Mouse (Mus musculus) embryonic facial prominence, embryonic 10.5 days (tissue): ENCODE data around the gene Glrp1. TPM values are rescaled to one million over a fixed set of nuclear protein-coding genes. Genes with fewer than 3 reads are reported as not detected.

Experiments
- DNase-seq: peaks from one replicate; pipeline ENCODE4 v3.0.0-alpha.2; 2017; ENCODE audit warnings: low spot score
- H3K27ac ChIP-seq: fragments of 300-500 bp; sonication (generic); replicated peaks from 2 replicates; pipeline ENCODE4 v1.5.1; 2016; ENCODE audit warnings: mild to moderate bottlenecking
- H3K27me3 ChIP-seq: fragments of 300-500 bp; sonication (generic); replicated peaks from 2 replicates; pipeline ENCODE4 v1.6.1; 2016; ENCODE audit warnings: low read depth, mild to moderate bottlenecking; ENCODE audit not compliant: poor library complexity, severe bottlenecking
- H3K36me3 ChIP-seq: fragments of 300-500 bp; sonication (generic); replicated peaks from 2 replicates; pipeline ENCODE4 v1.6.1; 2016; ENCODE audit warnings: mild to moderate bottlenecking, moderate library complexity
- H3K4me1 ChIP-seq: fragments of 300-500 bp; sonication (generic); 2 replicates; pipeline ENCODE4 v1.6.1; 2016
- H3K4me3 ChIP-seq: fragments of 300-500 bp; sonication (generic); 2 replicates; pipeline ENCODE4 v1.5.1; 2016; ENCODE audit warnings: mild to moderate bottlenecking, moderate library complexity
- H3K9me3 ChIP-seq: fragments of 300-500 bp; sonication (generic); 2 replicates; pipeline ENCODE4 v1.6.1; 2016; ENCODE audit warnings: mild to moderate bottlenecking
- WGBS: fragments of 180-500 bp; shearing (Covaris S2); methylation state at CpG from one replicate; pipeline ENCODE4 v1.1.7; 2016; 5-methylcytosine and 5-hydroxymethylcytosine counted together
- polyA plus RNA-seq: library from polyadenylated mRNA; unstranded; fragments of >200 nt; fragmentation: Nextera tagmentation; extraction: Ambion mirVana; gene quantifications from 2 replicates; pipeline ENCODE4 v1.2.1, GENCODE M21; 2016

The Glrp1 gene
- polyA plus RNA-seq: 0.12 TPM in 1 of 2 replicates, not detected in the other

DNA sequence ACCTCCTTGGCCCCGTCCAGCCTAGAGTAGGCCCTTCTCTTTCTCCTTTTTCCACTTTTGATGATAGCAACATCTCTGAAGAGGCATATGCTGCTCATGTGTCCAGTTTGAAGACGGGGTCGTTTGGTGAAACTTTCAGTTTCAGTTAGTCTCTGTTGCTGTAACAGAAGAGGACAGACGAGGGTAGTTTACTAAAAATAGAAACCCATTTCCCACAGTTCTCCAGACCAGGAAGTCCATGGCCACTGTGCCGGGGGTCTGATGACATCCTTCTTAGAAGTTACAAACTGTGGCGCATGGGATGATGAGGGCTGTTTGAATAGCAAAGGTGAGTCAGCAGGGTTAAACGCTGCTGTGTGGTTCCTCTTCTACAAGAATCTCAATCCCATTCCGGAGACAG is at the start of gene Glrp1:
Gene Glrp1 (minus strand): TSS at position 278 of the 400 bp plus-strand sequence.
- H3K4me1 ChIP-seq: peaks cover 17% of the 10 kb centered on the region
- 77% methylated on average over 8 of the region's 8 CpGs for WGBS
- H3K27ac ChIP-seq: no peak within 1 kb of the TSS
- DNase-seq: no peak
- H3K4me3 ChIP-seq: no peak within 1 kb of the TSS
- H3K36me3 ChIP-seq: no peaks in the 10 kb centered on the region
- no peaks in the 10 kb centered on the region for H3K9me3 ChIP-seq
- no peaks in the 10 kb centered on the region for H3K27me3 ChIP-seq

DNA sequence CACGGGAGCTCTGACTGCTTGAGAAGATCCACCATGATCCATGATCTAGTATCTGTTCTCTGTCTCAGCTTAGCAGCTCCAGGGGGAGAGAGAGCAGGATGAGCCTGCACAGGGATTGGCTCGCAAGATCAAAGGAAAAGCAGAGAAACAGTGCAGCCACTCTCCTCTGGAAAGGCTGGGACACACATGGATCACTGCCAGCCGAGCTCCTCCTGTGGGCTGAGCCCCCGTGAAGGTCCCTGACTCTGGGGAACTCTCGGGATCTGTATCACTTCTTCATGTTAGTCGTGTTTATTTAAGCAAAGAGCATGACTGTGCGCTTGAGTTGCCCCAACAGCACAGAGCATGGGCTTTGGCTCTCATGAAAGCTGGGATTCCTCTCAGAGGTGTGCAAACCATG is 49.4 kb upstream of the Glrp1 start:
- Histone ChIP-seq H3K36me3 (no peaks in the 10 kb centered on the region), H3K4me3 (no peak overlapping the region), H3K9me3 (no peaks in the 10 kb centered on the region), H3K4me1 (peaks cover 7% of the 10 kb centered on the region), H3K27ac (no peak overlapping the region), H3K27me3 (no peaks in the 10 kb centered on the region)
- WGBS: 23% methylated on average over 7 of the region's 7 CpGs
- DNase-seq: peak; percentile 26

DNA sequence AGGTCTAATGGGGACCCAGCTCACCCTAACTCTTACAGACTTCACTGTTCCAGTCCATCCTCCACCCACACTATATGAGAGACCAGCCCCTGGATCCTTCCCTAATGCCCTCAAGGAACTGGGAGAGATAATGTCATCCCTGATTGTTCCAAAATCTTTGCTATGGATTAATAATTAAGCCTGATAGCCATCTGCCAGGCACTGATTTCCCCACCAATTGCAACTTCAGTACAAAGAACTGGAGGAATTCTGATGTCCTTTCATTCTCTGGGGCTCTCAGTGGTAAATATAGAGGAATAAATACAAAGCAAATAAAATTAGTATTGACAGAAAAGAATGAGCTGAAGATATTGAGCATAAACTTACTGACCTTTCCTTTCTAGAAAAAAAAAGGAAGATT is 48.9 kb upstream of the Glrp1 start:
- Histone ChIP-seq H3K4me3 (no peak overlapping the region), H3K36me3 (no peaks in the 10 kb centered on the region), H3K9me3 (no peaks in the 10 kb centered on the region), H3K4me1 (peaks cover 7% of the 10 kb centered on the region), H3K27me3 (no peaks in the 10 kb centered on the region), H3K27ac (no peak overlapping the region)
- no peak for DNase-seq

DNA sequence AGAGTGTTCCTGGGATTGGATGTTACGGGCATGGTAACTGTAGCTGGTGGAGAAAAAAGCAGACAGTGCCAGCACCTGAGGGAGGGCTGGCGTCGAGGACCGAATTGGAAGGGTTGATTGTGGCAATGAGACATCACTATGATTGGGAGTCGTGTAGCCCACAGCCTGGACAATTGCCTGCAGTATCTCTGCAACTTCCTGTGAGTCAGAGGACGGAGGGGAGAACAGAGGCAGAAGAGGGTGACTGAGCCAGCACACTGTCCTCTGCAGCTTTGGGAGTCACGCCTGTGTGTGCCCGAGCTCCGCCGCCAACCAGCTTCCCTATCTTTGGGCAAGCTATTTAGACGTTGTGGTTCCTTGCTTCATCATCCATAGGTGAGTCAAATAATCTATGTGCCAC is 46.5 kb upstream of the Glrp1 start:
- Histone ChIP-seq H3K27ac (no peak overlapping the region), H3K9me3 (no peaks in the 10 kb centered on the region), H3K36me3 (no peaks in the 10 kb centered on the region), H3K4me3 (no peak overlapping the region), H3K27me3 (no peaks in the 10 kb centered on the region), H3K4me1 (peaks cover 15% of the 10 kb centered on the region)
- 89% methylated on average over 11 of the region's 11 CpGs for WGBS
- no peak for DNase-seq

DNA sequence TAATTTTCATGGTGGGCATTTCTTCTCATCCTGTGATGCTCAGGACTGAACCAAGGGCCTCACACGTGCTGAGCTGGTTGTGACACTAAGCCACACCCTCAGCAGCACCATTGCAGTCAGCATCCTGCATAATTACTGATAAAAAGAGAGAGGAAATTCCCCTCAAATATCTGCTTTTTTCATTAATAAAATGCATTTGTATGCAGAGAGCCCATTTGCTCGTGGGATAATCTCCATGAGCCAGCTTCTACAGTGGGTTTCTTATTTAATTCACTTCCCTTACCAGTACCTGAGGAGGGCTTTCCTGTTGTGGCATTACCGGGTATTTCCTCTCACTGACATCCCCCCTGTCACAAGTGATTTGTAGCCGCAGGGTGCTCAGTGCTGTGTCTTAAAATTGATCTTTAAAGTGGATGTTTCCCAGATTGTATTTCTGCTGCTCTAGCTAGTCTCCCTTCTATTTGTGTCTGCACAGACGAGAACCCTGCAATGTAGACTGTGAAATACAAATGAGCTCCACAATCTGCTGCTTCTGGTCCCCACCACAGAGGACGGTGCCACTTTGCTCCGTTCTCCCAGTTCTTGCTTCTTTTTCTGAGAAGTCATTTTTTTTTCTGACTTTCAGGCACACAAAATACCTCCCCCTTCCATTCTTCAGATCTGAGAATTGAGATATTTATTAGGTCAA is 43.8 kb upstream of the Glrp1 start:
- Histone ChIP-seq H3K4me3 (no peak overlapping the region), H3K27ac (no peak overlapping the region), H3K27me3 (no peaks in the 10 kb centered on the region), H3K4me1 (peaks cover 8% of the 10 kb centered on the region; the same call in 1 of the 2 replicates), H3K9me3 (no peaks in the 10 kb centered on the region), H3K36me3 (no peaks in the 10 kb centered on the region)
- 49% methylated on average over 7 of the region's 7 CpGs for WGBS
- no peak for DNase-seq

DNA sequence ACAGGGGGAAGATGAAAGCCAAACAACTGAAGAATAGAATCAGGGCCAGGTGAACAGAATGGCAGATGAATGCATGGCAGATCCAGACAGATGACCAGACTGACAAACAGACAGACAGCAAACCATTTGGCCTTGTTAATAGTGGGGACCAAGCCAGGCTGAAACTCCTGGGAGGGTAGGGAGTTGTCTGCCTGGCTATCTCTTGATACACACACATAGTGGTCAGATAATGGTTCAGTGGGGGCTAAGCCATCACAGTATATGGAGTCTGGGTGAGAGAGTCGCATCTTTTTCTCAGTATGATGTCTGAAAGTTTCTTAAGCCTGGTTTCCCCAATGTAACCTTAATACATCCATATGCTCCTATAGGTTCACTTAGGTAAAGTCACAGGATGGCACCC is 39.4 kb upstream of the Glrp1 start:
- Histone ChIP-seq H3K27ac (no peak overlapping the region), H3K36me3 (no peaks in the 10 kb centered on the region), H3K27me3 (no peaks in the 10 kb centered on the region), H3K9me3 (no peaks in the 10 kb centered on the region), H3K4me3 (no peak overlapping the region), H3K4me1 (peaks cover 8% of the 10 kb centered on the region; the same call in 1 of the 2 replicates)
- 89% methylated on average over 1 of the region's 1 CpGs for WGBS
- no peak for DNase-seq

DNA sequence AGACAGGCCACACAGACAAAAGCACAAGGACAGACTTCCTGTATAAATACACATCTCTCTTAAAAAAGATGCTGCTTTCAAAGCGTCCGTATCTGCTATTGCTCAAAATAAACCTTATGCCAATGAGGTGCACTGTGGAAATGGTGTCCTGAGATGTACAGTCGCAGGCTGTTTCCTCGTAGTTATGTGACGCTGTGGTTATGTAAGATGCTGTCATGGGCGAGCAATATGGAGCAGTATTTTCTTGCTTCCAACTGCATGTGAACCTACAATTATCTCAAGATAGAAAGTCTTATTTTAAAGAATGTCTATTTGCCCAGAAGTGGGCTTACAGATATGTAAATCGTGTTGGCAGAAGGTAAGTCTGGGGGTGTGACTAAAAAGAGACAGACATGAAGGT is 37.3 kb upstream of the Glrp1 start:
- no peaks in the 10 kb centered on the region for H3K36me3 ChIP-seq
- 88% methylated on average over 7 of the region's 7 CpGs for WGBS
- DNase-seq: no peak

GRCm38 (mm10) chr1:88543608-88544007 is 33.7 kb upstream of the Glrp1 start:
- WGBS: 70% methylated on average over 4 of the region's 4 CpGs
- H3K27ac ChIP-seq: no peak overlapping the region
- no peaks in the 10 kb centered on the region for H3K9me3 ChIP-seq
- no peak for DNase-seq
- H3K4me1 ChIP-seq: no peaks in the 10 kb centered on the region
- no peak overlapping the region for H3K4me3 ChIP-seq
- H3K27me3 ChIP-seq: no peaks in the 10 kb centered on the region
- no peaks in the 10 kb centered on the region for H3K36me3 ChIP-seq

More for the DNA sequence above, 37.3 kb upstream of the Glrp1 start:
- Histone ChIP-seq H3K4me1 (no peaks in the 10 kb centered on the region), H3K27me3 (no peaks in the 10 kb centered on the region), H3K4me3 (no peak overlapping the region), H3K9me3 (no peaks in the 10 kb centered on the region), H3K27ac (no peak overlapping the region)

DNA sequence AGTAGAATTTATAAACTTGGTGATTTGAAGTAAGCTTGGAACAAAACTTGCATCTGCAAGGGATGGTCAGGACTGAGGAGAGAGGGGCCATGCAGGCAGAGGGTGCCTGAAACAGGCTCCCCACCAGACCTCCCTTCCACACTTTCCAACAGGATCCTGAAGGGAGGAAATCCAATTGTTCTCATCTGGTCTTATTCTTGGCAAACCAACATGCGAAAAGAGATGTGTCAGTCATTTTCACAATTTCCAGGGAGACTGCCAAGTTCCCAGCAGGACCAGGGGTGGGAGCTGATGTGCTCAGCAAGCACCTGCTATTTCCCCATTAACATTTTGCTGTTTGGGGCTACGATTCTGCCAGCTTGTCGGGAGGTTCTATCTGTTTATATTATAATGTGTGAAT is 30.0 kb upstream of the Glrp1 start:
- Histone ChIP-seq H3K27me3 (no peaks in the 10 kb centered on the region), H3K4me3 (no peak overlapping the region), H3K36me3 (no peaks in the 10 kb centered on the region), H3K9me3 (no peaks in the 10 kb centered on the region), H3K27ac (no peak overlapping the region), H3K4me1 (no peaks in the 10 kb centered on the region)
- no peak for DNase-seq
- WGBS: 84% methylated on average over 3 of the region's 3 CpGs

GRCm38 (mm10) chr1:88539256-88539655 is 29.4 kb upstream of the Glrp1 start:
- no peaks in the 10 kb centered on the region for H3K36me3 ChIP-seq
- H3K4me1 ChIP-seq: no peaks in the 10 kb centered on the region
- H3K27ac ChIP-seq: no peak overlapping the region
- H3K9me3 ChIP-seq: no peaks in the 10 kb centered on the region
- H3K4me3 ChIP-seq: no peak overlapping the region
- H3K27me3 ChIP-seq: no peaks in the 10 kb centered on the region
- 88% methylated on average over 7 of the region's 7 CpGs for WGBS
- no peak for DNase-seq

GRCm38 (mm10) chr1:88536308-88536707 is 26.4 kb upstream of the Glrp1 start:
- no peaks in the 10 kb centered on the region for H3K4me1 ChIP-seq
- 85% methylated on average over 1 of the region's 1 CpGs for WGBS
- DNase-seq: no peak
- H3K27ac ChIP-seq: no peak overlapping the region
- H3K9me3 ChIP-seq: no peaks in the 10 kb centered on the region
- H3K27me3 ChIP-seq: no peaks in the 10 kb centered on the region
- H3K4me3 ChIP-seq: no peak overlapping the region
- H3K36me3 ChIP-seq: no peaks in the 10 kb centered on the region

DNA sequence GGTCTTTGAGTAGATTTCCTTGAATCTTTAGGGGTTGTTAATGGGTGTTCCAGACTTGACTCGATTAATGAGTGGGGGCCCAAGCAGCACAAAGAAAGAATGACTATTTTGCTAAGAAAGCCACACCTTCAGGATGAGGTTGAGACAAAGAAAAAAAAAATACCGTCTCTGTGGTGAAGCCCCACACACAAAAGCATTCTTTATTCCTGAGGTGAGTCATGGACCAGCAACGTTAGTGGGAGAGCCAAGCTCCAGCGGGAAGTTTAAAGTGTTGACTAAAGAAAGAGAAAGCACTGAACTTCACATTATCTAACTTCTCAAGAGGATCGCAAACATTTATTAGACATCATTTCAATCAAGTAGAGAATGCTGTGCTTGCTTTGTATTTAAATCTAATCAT is 24.2 kb upstream of the Glrp1 start:
- DNase-seq: no peak
- no peaks in the 10 kb centered on the region for H3K27me3 ChIP-seq
- H3K27ac ChIP-seq: no peak overlapping the region
- no peaks in the 10 kb centered on the region for H3K9me3 ChIP-seq
- 73% methylated on average over 5 of the region's 5 CpGs for WGBS
- no peaks in the 10 kb centered on the region for H3K4me1 ChIP-seq
- H3K4me3 ChIP-seq: no peak overlapping the region
- H3K36me3 ChIP-seq: no peaks in the 10 kb centered on the region

- no peak for DNase-seq
- H3K4me3 ChIP-seq: no peak overlapping the region
- H3K4me1 ChIP-seq: 0 out of 2 replicates have a peak, but pooled peaks cover 6% of the 10 kb centered on the region
- no peak overlapping the region for H3K27ac ChIP-seq
- H3K27me3 ChIP-seq: no peaks in the 10 kb centered on the region
- H3K9me3 ChIP-seq: no peaks in the 10 kb centered on the region
- 68% methylated on average over 6 of the region's 6 CpGs for WGBS
- H3K36me3 ChIP-seq: no peaks in the 10 kb centered on the region
Measured at GRCm38 (mm10) chr1:88526161-88526560, 16.3 kb upstream of the Glrp1 start.
